Mouse (Mus musculus): ENCODE data around the gene Olfr214. TPM values are rescaled to one million over a fixed set of nuclear protein-coding genes. Genes with fewer than 3 reads are reported as not detected.
"Not testable (repeated sequence)": the region's sequence is repeated elsewhere in the genome, so short reads cannot be mapped to it uniquely, and the experiment has no call there.

Olfr214 gene
- polyA plus RNA-seq, 1 experiment from 2014 or later: not detected

GRCm38 (mm10) chr6:116600969-116601368, 46.9 kb downstream of the Olfr214 start:
- not testable (repeated sequence) for H3K27ac ChIP-seq (replicated peaks; ENCODE audit: low read depth, low read length); H3K9me3 ChIP-seq (ENCODE audit: control insufficient read depth, low read length); ATAC-seq (ENCODE audit: low FRiP score, low TSS enrichment); H3K4me2 ChIP-seq (ENCODE audit: low read length); H3K27me3 ChIP-seq (ENCODE audit: control insufficient read depth, insufficient read depth, low read length); H3K9ac ChIP-seq (replicated peaks; ENCODE audit: low read length); H3K36me3 ChIP-seq (ENCODE audit: control insufficient read depth, insufficient read depth, low read length); H3K4me3 ChIP-seq (replicated peaks; ENCODE audit: low read depth, low read length); H3K4me1 ChIP-seq (ENCODE audit: control insufficient read depth, insufficient read depth, low read length); DNase-seq

- ATAC-seq (ENCODE audit: low FRiP score, low TSS enrichment) (no peak), DNase-seq (peak; percentile 19)
- no peak overlapping the region for H3K4me2 ChIP-seq (ENCODE audit: low read length)
- H3K4me3 ChIP-seq (replicated peaks; ENCODE audit: low read depth, low read length): no peak overlapping the region
- no peaks in the 10 kb centered on the region for H3K4me1 ChIP-seq (ENCODE audit: control insufficient read depth, insufficient read depth, low read length)
- no peaks in the 10 kb centered on the region for H3K27me3 ChIP-seq (ENCODE audit: control insufficient read depth, insufficient read depth, low read length)
- no peak overlapping the region for H3K27ac ChIP-seq (replicated peaks; ENCODE audit: low read depth, low read length)
- no peaks in the 10 kb centered on the region for H3K36me3 ChIP-seq (ENCODE audit: control insufficient read depth, insufficient read depth, low read length)
- H3K9me3 ChIP-seq (ENCODE audit: control insufficient read depth, low read length): no peaks in the 10 kb centered on the region
- no peak overlapping the region for H3K9ac ChIP-seq (replicated peaks; ENCODE audit: low read length)
- WGBS: 51% methylated on average over 4 of the region's 4 CpGs
These were observed 53.2 kb downstream of the Olfr214 start for GRCm38 (mm10) chr6:116607230-116607629.

Other genes with a start within 250 kb of the Olfr214 start
- gene March8, start 216.2 kb upstream of the Olfr214 start, polyA plus RNA-seq (2014; fragmentation: Nextera tagmentation; extraction: Ambion mirVana): 78.2 and 81.0 TPM in 2 replicates
- 0.36 and 0.38 TPM in 2 replicates for gene Alox5, start 93.1 kb upstream of the Olfr214 start, polyA plus RNA-seq (2014; fragmentation: Nextera tagmentation; extraction: Ambion mirVana)
- gene Olfr211, start 65.1 kb upstream of the Olfr214 start, polyA plus RNA-seq (2014; fragmentation: Nextera tagmentation; extraction: Ambion mirVana): not detected in 2 replicates
- gene Olfr212, start 47.7 kb upstream of the Olfr214 start, polyA plus RNA-seq (2014; fragmentation: Nextera tagmentation; extraction: Ambion mirVana): not detected in 2 replicates
- not detected in 2 replicates for gene Olfr213, start 15.8 kb upstream of the Olfr214 start, polyA plus RNA-seq (2014; fragmentation: Nextera tagmentation; extraction: Ambion mirVana)
- gene Gm5580, start 3.1 kb upstream of the Olfr214 start, polyA plus RNA-seq (2014; fragmentation: Nextera tagmentation; extraction: Ambion mirVana): 0.31 and 0.58 TPM in 2 replicates
- gene Olfr215, start 30.0 kb downstream of the Olfr214 start, polyA plus RNA-seq (2014; fragmentation: Nextera tagmentation; extraction: Ambion mirVana): not detected in 2 replicates
- 163 and 207 TPM in 2 replicates for gene Zfp422, start 74.8 kb downstream of the Olfr214 start, polyA plus RNA-seq (2014; fragmentation: Nextera tagmentation; extraction: Ambion mirVana)
- 4.7 and 7.3 TPM in 2 replicates for gene Depp1, start 96.4 kb downstream of the Olfr214 start, polyA plus RNA-seq (2014; fragmentation: Nextera tagmentation; extraction: Ambion mirVana)
- gene Rassf4, start 119.7 kb downstream of the Olfr214 start, polyA plus RNA-seq (2014; fragmentation: Nextera tagmentation; extraction: Ambion mirVana): 13.7 and 19.4 TPM in 2 replicates
- 0.07 and 0.14 TPM in 2 replicates for gene Tmem72, start 162.7 kb downstream of the Olfr214 start, polyA plus RNA-seq (2014; fragmentation: Nextera tagmentation; extraction: Ambion mirVana)

Data from midbrain, embryonic 14.5 days (tissue).